Mouse (Mus musculus): ENCODE measurements around the gene Ube2e1. TPM values are rescaled to one million over a fixed set of nuclear protein-coding genes. Genes with fewer than 3 reads are reported as not detected.

Ube2e1 gene
- polyA plus RNA-seq, 1 experiment, result 37.0 TPM

GRCm38 (mm10) chr14:18343589-18343988 lies 11.9 kb upstream of the Ube2e1 start:
- no peaks in the 10 kb centered on the region for H3K27me3 ChIP-seq (ENCODE audit: control insufficient read depth, insufficient read depth, insufficient read length)
- H3K79me2 ChIP-seq (ENCODE audit: control insufficient read depth, insufficient read depth), result no peaks in the 10 kb centered on the region
- no peaks in the 10 kb centered on the region for H3K79me3 ChIP-seq (ENCODE audit: low read depth)
- no peak overlapping the region for H3K4me3 ChIP-seq (ENCODE audit: insufficient read depth, poor library complexity, severe bottlenecking)
- H3K36me3 ChIP-seq (ENCODE audit: control insufficient read depth, insufficient read depth), result no peaks in the 10 kb centered on the region
- no peak overlapping the region for H3ac ChIP-seq (ENCODE audit: control insufficient read depth, insufficient read length, low read depth)
- TF ChIP-seq FOSL1 (IDR thresholded peaks at IDR 0.05; ENCODE audit: insufficient read depth, low read length, poor library complexity, severe bottlenecking) (no peak), USF1 (IDR thresholded peaks at IDR 0.05; ENCODE audit: low read depth) (peak; percentile 15)

GRCm38 (mm10) chr14:18342749-18343148 lies 11.1 kb upstream of the Ube2e1 start:
- Histone ChIP-seq H3K27me3 (ENCODE audit: control insufficient read depth, insufficient read depth, insufficient read length) (no peaks in the 10 kb centered on the region), H3K79me2 (ENCODE audit: control insufficient read depth, insufficient read depth) (no peaks in the 10 kb centered on the region), H3K4me3 (ENCODE audit: insufficient read depth, poor library complexity, severe bottlenecking) (no peak overlapping the region), H3K79me3 (ENCODE audit: low read depth) (no peaks in the 10 kb centered on the region), H3ac (ENCODE audit: control insufficient read depth, insufficient read length, low read depth) (no peak overlapping the region), H3K36me3 (ENCODE audit: control insufficient read depth, insufficient read depth) (no peaks in the 10 kb centered on the region)
- no peak for TF ChIP-seq MAX (IDR thresholded peaks at IDR 0.05)
- no peak for TF ChIP-seq FOSL1 (IDR thresholded peaks at IDR 0.05; ENCODE audit: insufficient read depth, low read length, poor library complexity, severe bottlenecking)
- TF ChIP-seq CTCF (IDR thresholded peaks at IDR 0.05; ENCODE audit: control insufficient read depth, insufficient read depth, insufficient read length), result no peak
- TF ChIP-seq MYOD1 (IDR thresholded peaks at IDR 0.05; ENCODE audit: control insufficient read depth, insufficient read length, low read depth), result no peak
- TF ChIP-seq USF1 (IDR thresholded peaks at IDR 0.05; ENCODE audit: low read depth), result no peak
- TF ChIP-seq MYOG (IDR thresholded peaks at IDR 0.05; ENCODE audit: control insufficient read depth, extremely low read depth, insufficient read length), result no peak
- no peak for TF ChIP-seq CEBPB (IDR thresholded peaks at IDR 0.05; ENCODE audit: low read depth)

- no peaks in the 10 kb centered on the region for H3K36me3 ChIP-seq (ENCODE audit: control insufficient read depth, insufficient read depth)
- no peak overlapping the region for H3K4me3 ChIP-seq (ENCODE audit: insufficient read depth, poor library complexity, severe bottlenecking)
- TF ChIP-seq FOSL1 (IDR thresholded peaks at IDR 0.05; ENCODE audit: insufficient read depth, low read length, poor library complexity, severe bottlenecking) (no peak), MAX (IDR thresholded peaks at IDR 0.05) (no peak), MYOD1 (IDR thresholded peaks at IDR 0.05; ENCODE audit: control insufficient read depth, insufficient read length, low read depth) (no peak), USF1 (IDR thresholded peaks at IDR 0.05; ENCODE audit: low read depth) (no peak), CEBPB (IDR thresholded peaks at IDR 0.05; ENCODE audit: low read depth) (no peak), MYOG (IDR thresholded peaks at IDR 0.05; ENCODE audit: control insufficient read depth, extremely low read depth, insufficient read length) (no peak), CTCF (IDR thresholded peaks at IDR 0.05; ENCODE audit: control insufficient read depth, insufficient read depth, insufficient read length) (no peak)
- H3ac ChIP-seq (ENCODE audit: control insufficient read depth, insufficient read length, low read depth), result no peak overlapping the region
- H3K79me3 ChIP-seq (ENCODE audit: low read depth), result no peaks in the 10 kb centered on the region
- no peaks in the 10 kb centered on the region for H3K27me3 ChIP-seq (ENCODE audit: control insufficient read depth, insufficient read depth, insufficient read length)
- H3K79me2 ChIP-seq (ENCODE audit: control insufficient read depth, insufficient read depth), result no peaks in the 10 kb centered on the region
Measured at GRCm38 (mm10) chr14:18341088-18341487, 9.4 kb upstream of the Ube2e1 start.

- Histone ChIP-seq H3ac (ENCODE audit: control insufficient read depth, insufficient read length, low read depth) (no peak overlapping the region), H3K36me3 (ENCODE audit: control insufficient read depth, insufficient read depth) (no peaks in the 10 kb centered on the region), H3K27me3 (ENCODE audit: control insufficient read depth, insufficient read depth, insufficient read length) (no peaks in the 10 kb centered on the region), H3K79me3 (ENCODE audit: low read depth) (no peaks in the 10 kb centered on the region), H3K4me3 (ENCODE audit: insufficient read depth, poor library complexity, severe bottlenecking) (no peak overlapping the region), H3K79me2 (ENCODE audit: control insufficient read depth, insufficient read depth) (peaks cover 1% of the 10 kb centered on the region)
- no peak for TF ChIP-seq USF1 (IDR thresholded peaks at IDR 0.05; ENCODE audit: low read depth)
- no peak for TF ChIP-seq CTCF (IDR thresholded peaks at IDR 0.05; ENCODE audit: control insufficient read depth, insufficient read depth, insufficient read length)
- TF ChIP-seq MAX (IDR thresholded peaks at IDR 0.05), result no peak
- TF ChIP-seq FOSL1 (IDR thresholded peaks at IDR 0.05; ENCODE audit: insufficient read depth, low read length, poor library complexity, severe bottlenecking), result no peak
- TF ChIP-seq MYOD1 (IDR thresholded peaks at IDR 0.05; ENCODE audit: control insufficient read depth, insufficient read length, low read depth), result no peak
- no peak for TF ChIP-seq MYOG (IDR thresholded peaks at IDR 0.05; ENCODE audit: control insufficient read depth, extremely low read depth, insufficient read length)
- no peak for TF ChIP-seq CEBPB (IDR thresholded peaks at IDR 0.05; ENCODE audit: low read depth)
Measured at GRCm38 (mm10) chr14:18336106-18336505, 4.4 kb upstream of the Ube2e1 start.

- Histone ChIP-seq H3ac (ENCODE audit: control insufficient read depth, insufficient read length, low read depth) (peak overlapping the region; percentile 91), H3K4me3 (ENCODE audit: insufficient read depth, poor library complexity, severe bottlenecking) (peak overlapping the region; percentile 71), H3K79me3 (ENCODE audit: low read depth) (peaks cover 5% of the 10 kb centered on the region), H3K27me3 (ENCODE audit: control insufficient read depth, insufficient read depth, insufficient read length) (no peaks in the 10 kb centered on the region), H3K36me3 (ENCODE audit: control insufficient read depth, insufficient read depth) (no peaks in the 10 kb centered on the region), H3K79me2 (ENCODE audit: control insufficient read depth, insufficient read depth) (peaks cover 30% of the 10 kb centered on the region)
- TF ChIP-seq MYOG (IDR thresholded peaks at IDR 0.05; ENCODE audit: control insufficient read depth, extremely low read depth, insufficient read length) (no peak), MAX (IDR thresholded peaks at IDR 0.05) (peak; percentile 53)
Measured at GRCm38 (mm10) chr14:18330789-18331692, 618 bp downstream of the Ube2e1 start.

All from C2C12 (cell line).